Mouse (Mus musculus) CH12.LX (cell line): Measurements from ENCODE around the gene Ifnar1. TPM values are rescaled to one million over a fixed set of nuclear protein-coding genes. Genes with fewer than 3 reads are reported as not detected.
A peak's percentile ranks its signal among the peaks of the same experiment; 100 is the strongest.

Experiments
- DNase-seq: peaks from one replicate; pipeline ENCODE4 v3.0.0-alpha.2; 2013; ENCODE audit errors: extremely low read depth
- H3K27ac ChIP-seq: 2 replicates; pipeline ENCODE4 v1.5.1; 2012; ENCODE audit warnings: low read depth, mild to moderate bottlenecking, control low read depth, moderate library complexity; ENCODE audit not compliant: insufficient read depth
- H3K27me3 ChIP-seq: replicated peaks from 2 replicates; pipeline ENCODE3; 2012; ENCODE audit warnings: inconsistent platforms
- H3K36me3 ChIP-seq, 2 experiments: replicated peaks in 1 of 2; 2 replicates each; pipeline versions ENCODE3 to v1.6.1; 2012; ENCODE audit warnings: inconsistent platforms in 1 of 2, low read length in 1 of 2, mild to moderate bottlenecking in 1 of 2, mixed read lengths in 1 of 2, moderate library complexity in 1 of 2; ENCODE audit not compliant: control insufficient read depth in 1 of 2, insufficient read depth in 1 of 2
- H3K4me1 ChIP-seq, 2 experiments: 2 replicates each; pipeline ENCODE4 v1.6.1; 2012; ENCODE audit warnings: inconsistent platforms in 1 of 2, moderate library complexity in 1 of 2; ENCODE audit not compliant: insufficient read depth in 2 of 2, control insufficient read depth in 1 of 2
- H3K4me2 ChIP-seq: 2 replicates; pipeline ENCODE4 v1.6.1; 2012; ENCODE audit warnings: low read depth, mild to moderate bottlenecking, control low read depth; ENCODE audit not compliant: poor library complexity, insufficient read depth, severe bottlenecking
- H3K4me3 ChIP-seq, 3 experiments: fragments of 150-350 bp in 1 of 3; sonication (generic) in 1 of 3; replicated peaks in 1 of 3; 2 replicates each; pipeline versions ENCODE3 to v1.5.1; 2011 to 2012; ENCODE audit warnings: low read depth in 2 of 3, low read length in 2 of 3, mild to moderate bottlenecking in 2 of 3, moderate library complexity in 2 of 3, control low read depth in 1 of 3, improper control_type of control experiment in 1 of 3, inconsistent platforms in 1 of 3, mixed read lengths in 1 of 3; ENCODE audit not compliant: poor library complexity in 1 of 3
- H3K79me2 ChIP-seq: replicated peaks from 2 replicates; pipeline ENCODE4 v1.6.1; 2012; ENCODE audit warnings: mild to moderate bottlenecking, moderate library complexity; ENCODE audit not compliant: control insufficient read depth, poor library complexity, insufficient read depth, severe bottlenecking; ENCODE audit errors: extremely low read depth
- H3K9ac ChIP-seq: 2 replicates; pipeline ENCODE4 v1.6.1; 2012; ENCODE audit warnings: low read depth, mild to moderate bottlenecking, control low read depth, moderate library complexity; ENCODE audit not compliant: insufficient read depth
- H3K9me3 ChIP-seq: replicated peaks from 2 replicates; pipeline ENCODE3; 2012; ENCODE audit warnings: low read length, inconsistent platforms, mixed read lengths
- BHLHE40 ChIP-seq: IDR thresholded peaks from 2 replicates; pipeline ENCODE4 v1.6.1; 2011; ENCODE audit warnings: mild to moderate bottlenecking, low read depth, low read length, improper control_type of control experiment
- CTCF ChIP-seq, 2 experiments: IDR thresholded peaks in 1 of 2; conservative IDR thresholded peaks in 1 of 2; 2 replicates each; pipeline ENCODE4 v1.5.1; 2011 to 2012; ENCODE audit warnings: low read depth in 2 of 2, low read length in 2 of 2, improper control_type of control experiment in 1 of 2, inconsistent platforms in 1 of 2, mild to moderate bottlenecking in 1 of 2, moderate library complexity in 1 of 2
- E2F4 ChIP-seq: IDR thresholded peaks from 2 replicates; pipeline ENCODE4 v1.6.1; 2011; ENCODE audit warnings: low read depth, low read length, improper control_type of control experiment; ENCODE audit not compliant: insufficient replicate concordance
- ELF1 ChIP-seq: IDR thresholded peaks from 2 replicates; pipeline ENCODE4 v1.6.1; 2014; ENCODE audit warnings: low read depth, mild to moderate bottlenecking, inconsistent platforms, low read length, improper control_type of control experiment
- EP300 ChIP-seq: IDR thresholded peaks from 2 replicates; pipeline ENCODE4 v1.6.1; 2011; ENCODE audit warnings: low read length, improper control_type of control experiment
- HCFC1 ChIP-seq: IDR thresholded peaks from 2 replicates; pipeline ENCODE4 v1.6.1; 2012; ENCODE audit warnings: low read depth, mild to moderate bottlenecking, inconsistent platforms, low read length, improper control_type of control experiment
- IRF4 ChIP-seq: IDR thresholded peaks from 2 replicates; pipeline ENCODE4 v1.6.1; 2014; ENCODE audit warnings: low read depth, mild to moderate bottlenecking, inconsistent platforms, low read length, improper control_type of control experiment
- JUN ChIP-seq: IDR thresholded peaks from 2 replicates; pipeline ENCODE4 v1.6.1; 2011; ENCODE audit warnings: low read depth, mild to moderate bottlenecking, low read length, improper control_type of control experiment, moderate library complexity; ENCODE audit not compliant: insufficient read depth
- JUND ChIP-seq: conservative IDR thresholded peaks from 2 replicates; pipeline ENCODE4 v1.6.1; 2011; ENCODE audit warnings: low read depth, low read length, improper control_type of control experiment
- KAT2A ChIP-seq: IDR thresholded peaks from 2 replicates; pipeline ENCODE4 v1.6.1; 2012; ENCODE audit warnings: low read length, improper control_type of control experiment, inconsistent platforms; ENCODE audit not compliant: insufficient replicate concordance
- MAFK ChIP-seq: IDR thresholded peaks from 2 replicates; pipeline ENCODE4 v1.6.1; 2011; ENCODE audit warnings: low read length, improper control_type of control experiment; ENCODE audit not compliant: insufficient replicate concordance
- MAX ChIP-seq: IDR thresholded peaks from 2 replicates; pipeline ENCODE4 v1.6.1; 2011; ENCODE audit warnings: low read length, improper control_type of control experiment
- MAZ ChIP-seq: IDR thresholded peaks from 2 replicates; pipeline ENCODE4 v1.6.1; 2012; ENCODE audit warnings: low read depth, mild to moderate bottlenecking, inconsistent platforms, low read length, improper control_type of control experiment, moderate library complexity
- MEF2A ChIP-seq: IDR thresholded peaks from 2 replicates; pipeline ENCODE4 v1.6.1; 2014; ENCODE audit warnings: low read depth, mild to moderate bottlenecking, inconsistent platforms, low read length, improper control_type of control experiment, borderline replicate concordance
- MYC ChIP-seq: IDR thresholded peaks from 2 replicates; pipeline ENCODE4 v1.6.1; 2011; ENCODE audit warnings: low read depth, mild to moderate bottlenecking, improper control_type of control experiment, low read length
- NELFE ChIP-seq: IDR thresholded peaks from 2 replicates; pipeline ENCODE4 v1.6.1; 2011; ENCODE audit warnings: low read depth, low read length, improper control_type of control experiment
- NRF1 ChIP-seq: IDR thresholded peaks from 2 replicates; pipeline ENCODE4 v1.6.1; 2014; ENCODE audit warnings: low read depth, mild to moderate bottlenecking, inconsistent platforms, low read length, improper control_type of control experiment, moderate library complexity
- PAX5 ChIP-seq: IDR thresholded peaks from 2 replicates; pipeline ENCODE4 v1.6.1; 2012; ENCODE audit warnings: low read length, inconsistent platforms, mixed read lengths
- POLR2A ChIP-seq: IDR thresholded peaks from 2 replicates; pipeline ENCODE4 v1.6.1; 2011; ENCODE audit warnings: low read depth, mild to moderate bottlenecking, improper control_type of control experiment, low read length
- POLR2AphosphoS2 ChIP-seq: IDR thresholded peaks from 2 replicates; pipeline ENCODE4 v1.6.1; 2011; ENCODE audit warnings: low read depth, low read length, improper control_type of control experiment
- RCOR1 ChIP-seq: conservative IDR thresholded peaks from 2 replicates; pipeline ENCODE4 v1.6.1; 2012; ENCODE audit warnings: low read depth, mild to moderate bottlenecking, inconsistent platforms, low read length, improper control_type of control experiment
- SIN3A ChIP-seq: IDR thresholded peaks from 2 replicates; pipeline ENCODE4 v1.6.1; 2012; ENCODE audit warnings: low read length, improper control_type of control experiment, inconsistent platforms
- SMC3 ChIP-seq: IDR thresholded peaks from 2 replicates; pipeline ENCODE4 v1.6.1; 2011; ENCODE audit warnings: low read depth, low read length, improper control_type of control experiment
- TBP ChIP-seq: conservative IDR thresholded peaks from 2 replicates; pipeline ENCODE4 v1.6.1; 2011; ENCODE audit warnings: low read depth, low read length, improper control_type of control experiment
- TCF12 ChIP-seq: IDR thresholded peaks from 2 replicates; pipeline ENCODE4 v1.6.1; 2014; ENCODE audit warnings: low read depth, mild to moderate bottlenecking, inconsistent platforms, low read length, improper control_type of control experiment
- UBTF ChIP-seq: IDR thresholded peaks from 2 replicates; pipeline ENCODE4 v1.6.1; 2012; ENCODE audit warnings: low read depth, mild to moderate bottlenecking, inconsistent platforms, low read length, improper control_type of control experiment, moderate library complexity
- USF1 ChIP-seq: IDR thresholded peaks from 2 replicates; pipeline ENCODE4 v1.6.1; 2014; ENCODE audit warnings: low read depth, mild to moderate bottlenecking, inconsistent platforms, low read length, improper control_type of control experiment
- ZC3H11A ChIP-seq: IDR thresholded peaks from 2 replicates; pipeline ENCODE4 v1.6.1; 2012; ENCODE audit warnings: low read depth, mild to moderate bottlenecking, inconsistent platforms, low read length, improper control_type of control experiment
- ZKSCAN1 ChIP-seq: IDR thresholded peaks from 2 replicates; pipeline ENCODE4 v1.6.1; 2012; ENCODE audit warnings: low read depth, inconsistent platforms, low read length, improper control_type of control experiment, borderline replicate concordance
- ZMIZ1 ChIP-seq: IDR thresholded peaks from 2 replicates; pipeline ENCODE4 v1.6.1; 2012; ENCODE audit warnings: low read depth, mild to moderate bottlenecking, inconsistent platforms, low read length, improper control_type of control experiment
- ZNF384 ChIP-seq: IDR thresholded peaks from 2 replicates; pipeline ENCODE4 v1.6.1; 2012; ENCODE audit warnings: low read depth, low read length, improper control_type of control experiment, inconsistent platforms
- dilution Hi-C: fragments of 300-500 bp; cut with MboI; formaldehyde crosslinking; loops from 2 replicates; pipeline ENCODE4 v1.14.3; 2020; ENCODE audit warnings: low sequenced_read_pairs; ENCODE audit not compliant: extremely low pct_unique_long_range_greater_than_20kb, extremely low pct_ligation_motif_present
- in situ Hi-C: fragments of 300-500 bp; cut with MboI; formaldehyde crosslinking; loops from 3 replicates; pipeline ENCODE4 v1.14.3; 2019; ENCODE audit warnings: low sequenced_read_pairs, low pct_ligation_motif_present, low pct_unique_long_range_greater_than_20kb, mixed read lengths
- polyA plus RNA-seq: library from polyadenylated mRNA; unstranded; fragments of >175 nt; gene quantifications from 2 replicates; pipeline ENCODE4 v1.2.1, GENCODE M21; 2012; ENCODE audit warnings: low read depth; ENCODE audit not compliant: insufficient read length
- total RNA-seq, 2 experiments: library from RNA; depleted of rRNA; stranded (reverse); fragments of 300-350 nt in 1 of 2; fragments of >200 nt in 1 of 2; gene quantifications; 2 replicates each; pipeline ENCODE4 v1.2.3; 2012 to 2014

Gene Ifnar1
- total and polyA plus RNA-seq, 3 experiments, result 32.8 to 49.4 (median 40.3) TPM

DNA sequence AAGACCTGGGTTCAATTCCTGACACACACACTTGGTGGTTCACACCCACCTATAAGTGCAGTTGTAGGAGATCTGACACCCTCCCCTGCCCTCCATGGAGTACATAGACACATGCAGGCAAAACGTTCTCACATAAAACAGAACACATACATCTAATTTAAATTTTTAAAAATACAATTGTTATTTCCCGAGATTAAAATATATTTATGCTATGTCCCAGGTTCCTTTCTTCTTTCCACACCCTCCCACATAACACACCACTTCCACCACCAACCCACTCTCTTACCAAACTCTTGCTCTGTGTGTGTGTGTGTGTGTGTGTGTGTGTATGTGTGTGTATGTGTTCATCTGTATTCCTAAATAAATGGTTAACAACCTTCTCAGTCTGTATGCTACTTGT is 3.0 kb downstream of the Ifnar1 start:
- dilution Hi-C loops, result no loop called here
- in situ Hi-C loops, result loop anchor here (10.0 kb wide), 1 partner anchor 123 kb away; no protein-coding TSS in a partner anchor
- peaks cover 28% of the 10 kb centered on the region for H3K79me2 ChIP-seq
- no peak overlapping the region for H3K4me2 ChIP-seq
- no peak overlapping the region for H3K4me3 ChIP-seq
- H3K27ac ChIP-seq, result no peak overlapping the region
- peaks cover 4% of the 10 kb centered on the region for H3K9me3 ChIP-seq
- TF ChIP-seq KAT2A (no peak), PAX5 (no peak), TCF12 (no peak), E2F4 (no peak), JUN (no peak), USF1 (no peak), MYC (no peak), POLR2A (no peak), ZKSCAN1 (no peak), MAZ (no peak), SMC3 (no peak), ZNF384 (no peak), ZC3H11A (no peak), RCOR1 (no peak), MEF2A (no peak), SIN3A (no peak), ZMIZ1 (no peak), UBTF (no peak), ELF1 (no peak), HCFC1 (no peak)
- TF ChIP-seq, all 38 proteins: peak for 0
- Histone ChIP-seq H3K4me1 (peaks cover 15 to 58% of the 10 kb centered on the region in 2 experiments), H3K27me3 (no peaks in the 10 kb centered on the region), H3K9ac (no peak overlapping the region), H3K36me3 (peaks cover 26 to 60% of the 10 kb centered on the region in 2 experiments)
- no peak for DNase-seq

DNA sequence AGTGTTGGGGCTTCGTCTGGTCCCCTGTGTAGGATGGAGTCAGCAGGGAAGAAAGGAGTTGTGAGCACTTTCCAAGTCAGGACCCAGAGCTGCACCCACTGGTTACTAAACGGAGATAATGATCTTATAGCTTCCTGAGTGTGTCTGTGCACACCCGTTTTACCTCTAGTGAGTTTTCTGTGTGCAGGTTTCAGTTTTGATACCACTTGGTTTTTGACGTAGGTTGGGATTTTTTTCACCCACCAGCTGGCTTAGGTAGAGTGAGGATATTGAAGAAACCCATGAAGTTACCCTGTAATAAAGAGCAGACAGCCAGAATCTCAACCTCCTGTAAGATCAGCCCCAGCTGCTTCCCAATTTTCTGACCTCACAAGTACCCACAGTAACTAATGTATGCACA is 5.9 kb downstream of the Ifnar1 start:
- H3K79me2 ChIP-seq, result peaks cover 21% of the 10 kb centered on the region
- H3K9ac ChIP-seq, result no peak overlapping the region
- dilution Hi-C loops, result no loop called here
- no peaks in the 10 kb centered on the region for H3K27me3 ChIP-seq
- in situ Hi-C loops, result no loop called here
- no peak overlapping the region for H3K4me2 ChIP-seq
- peaks cover 15 to 47% of the 10 kb centered on the region in 2 experiments for H3K4me1 ChIP-seq
- H3K27ac ChIP-seq, result no peak overlapping the region
- H3K4me3 ChIP-seq, result no peak overlapping the region
- H3K36me3 ChIP-seq, result peaks cover 44 to 88% of the 10 kb centered on the region in 2 experiments
- H3K9me3 ChIP-seq, result peaks cover 4% of the 10 kb centered on the region
- DNase-seq, result peak; percentile 30
- no peak for TF ChIP-seq TBP
- TF ChIP-seq HCFC1, result no peak
- TF ChIP-seq E2F4, result no peak
- TF ChIP-seq TCF12, result peak; percentile 48; the same call in 1 of the 2 replicates
- TF ChIP-seq USF1, result no peak
- no peak for TF ChIP-seq ZC3H11A
- peak; percentile 67; the same call in 1 of the 2 replicates for TF ChIP-seq MEF2A
- TF ChIP-seq KAT2A, result no peak
- no peak for TF ChIP-seq POLR2AphosphoS2
- TF ChIP-seq ELF1, result no peak; the same call in 1 of the 2 replicates
- TF ChIP-seq SIN3A, result no peak; the same call in 1 of the 2 replicates
- peak; percentile 85 for TF ChIP-seq ZNF384
- TF ChIP-seq EP300, result peak; percentile 70
- peak; percentile 1 for TF ChIP-seq SMC3
- TF ChIP-seq CTCF (conservative IDR thresholded peaks at IDR 0.05 in 1 of 2, IDR thresholded peaks at IDR 0.05 in 1 of 2; ENCODE audit: low read depth in 2 of 2, low read length in 2 of 2), result no peak
- TF ChIP-seq BHLHE40, result peak; percentile 48; the same call in 1 of the 2 replicates
- no peak for TF ChIP-seq MAX
- no peak for TF ChIP-seq UBTF
- TF ChIP-seq JUN, result no peak
- TF ChIP-seq JUND, result no peak
- TF ChIP-seq NELFE, result no peak
- TF ChIP-seq POLR2A, result no peak
- TF ChIP-seq PAX5, result no peak
- TF ChIP-seq IRF4, result peak; percentile 68; the same call in 1 of the 2 replicates
- no peak for TF ChIP-seq ZKSCAN1
- no peak for TF ChIP-seq NRF1
- 0 out of 2 replicates have a peak, but pooled peaks have one; percentile 14 for TF ChIP-seq MAFK
